Mouse (Mus musculus): ENCODE data around the gene Iqcn.
A peak's percentile ranks its signal among the peaks of the same experiment; 100 is the strongest.

The Iqcn gene

GRCm38 (mm10) chr8:70729808-70730475, 26.7 kb downstream of the Iqcn start:
- no peak for DNase-seq (ENCODE audit: low read depth, low spot score)

- no peak for DNase-seq (ENCODE audit: low read depth, low spot score)
Measured at GRCm38 (mm10) chr8:70730956-70731355, 27.7 kb downstream of the Iqcn start.

DNA sequence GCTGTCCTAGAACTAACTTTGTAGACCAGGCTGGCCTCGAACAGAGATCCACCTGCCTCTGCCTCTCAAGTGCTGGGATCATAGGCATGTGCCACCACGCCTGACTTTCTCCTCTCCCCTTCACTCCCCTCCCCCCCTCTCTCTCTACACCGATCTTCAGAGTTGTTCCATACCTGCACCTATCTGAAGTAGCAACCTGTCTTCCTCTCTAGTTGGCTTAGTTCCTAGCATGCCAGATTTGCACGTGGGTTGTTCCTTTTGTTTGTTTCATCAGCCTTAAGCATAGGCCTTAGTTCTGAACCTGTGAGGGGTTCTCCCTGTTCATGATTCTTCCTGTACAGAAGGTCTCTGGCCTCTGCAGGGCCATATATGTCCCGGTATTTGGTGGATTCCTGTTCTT, 34.4 kb downstream of the Iqcn start:
- no peak for DNase-seq (ENCODE audit: low read depth, low spot score)

GRCm38 (mm10) chr8:70738211-70738610, 35.0 kb downstream of the Iqcn start:
- DNase-seq (ENCODE audit: low read depth, low spot score): no peak

DNA sequence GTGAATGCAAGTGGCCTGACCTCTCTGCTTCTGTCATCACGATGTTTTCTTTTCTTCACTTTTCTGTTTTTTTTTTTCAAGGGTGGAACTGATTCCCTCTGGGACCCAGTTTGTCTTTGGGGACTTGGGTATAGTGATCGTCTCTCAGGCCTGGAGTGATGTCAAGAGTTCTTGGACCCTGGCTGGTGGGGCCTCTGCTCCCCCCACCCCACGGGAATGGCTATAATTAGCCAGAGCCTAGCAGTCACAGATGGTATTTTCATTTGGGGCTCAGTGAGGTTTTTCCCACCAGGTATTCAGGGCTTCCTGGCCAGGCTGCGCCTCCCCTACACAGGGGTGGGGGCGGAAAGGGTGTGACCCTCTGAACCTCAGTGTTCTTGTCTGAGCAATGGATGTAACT, 38.4 kb downstream of the Iqcn start:
- DNase-seq (ENCODE audit: low read depth, low spot score): no peak

GRCm38 (mm10) chr8:70742176-70742575, 38.9 kb downstream of the Iqcn start:
- DNase-seq (ENCODE audit: low read depth, low spot score): no peak

- no peak for DNase-seq (ENCODE audit: low read depth, low spot score)
Measured at GRCm38 (mm10) chr8:70742981-70743655, 39.9 kb downstream of the Iqcn start.

DNA sequence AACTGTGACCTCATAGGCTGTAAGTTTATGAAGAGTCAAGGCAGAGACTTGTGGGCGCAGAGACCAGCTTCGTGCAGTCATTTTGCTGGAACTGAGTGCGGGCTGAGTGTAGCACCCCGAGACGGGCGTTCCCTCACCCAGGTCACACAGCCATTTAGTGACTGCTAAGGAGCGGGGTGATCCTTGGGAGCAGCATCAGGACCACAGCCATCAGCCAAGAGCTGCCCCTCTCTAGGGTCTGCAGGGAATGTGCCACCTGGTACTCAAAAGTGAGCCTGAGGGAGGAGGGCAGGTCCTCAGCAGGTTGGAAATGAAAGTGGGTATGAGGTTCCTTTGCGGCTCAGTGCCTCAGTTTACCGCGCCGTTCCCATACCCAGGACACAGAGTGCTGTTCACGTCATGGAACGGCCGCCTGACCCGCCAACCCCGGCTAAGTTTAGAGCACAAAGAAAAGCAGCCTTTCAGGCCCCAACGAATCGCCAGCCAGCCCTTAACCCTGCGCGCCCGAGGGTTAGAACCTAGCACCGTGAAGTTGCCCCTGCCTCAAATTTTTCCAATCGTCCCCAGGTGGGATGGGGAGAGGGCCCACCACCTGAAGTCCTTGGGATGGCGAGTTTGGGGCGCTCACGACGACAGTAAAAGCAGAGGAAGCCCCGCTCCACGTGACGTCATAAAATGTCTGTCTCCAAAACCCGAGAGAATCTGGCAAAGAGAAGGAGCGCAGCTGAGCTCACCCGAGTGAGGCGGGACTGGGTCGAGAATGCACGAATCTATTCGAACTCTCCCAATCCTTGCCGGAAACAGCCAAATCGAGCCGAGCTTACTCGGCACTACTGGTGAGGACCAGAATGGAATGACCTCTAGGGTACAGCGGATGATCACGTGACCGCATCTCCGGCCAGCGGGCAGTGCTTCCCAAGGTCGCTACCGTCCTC, 40.7 kb downstream of the Iqcn start:
- DNase-seq (ENCODE audit: low read depth, low spot score): no peak

DNA sequence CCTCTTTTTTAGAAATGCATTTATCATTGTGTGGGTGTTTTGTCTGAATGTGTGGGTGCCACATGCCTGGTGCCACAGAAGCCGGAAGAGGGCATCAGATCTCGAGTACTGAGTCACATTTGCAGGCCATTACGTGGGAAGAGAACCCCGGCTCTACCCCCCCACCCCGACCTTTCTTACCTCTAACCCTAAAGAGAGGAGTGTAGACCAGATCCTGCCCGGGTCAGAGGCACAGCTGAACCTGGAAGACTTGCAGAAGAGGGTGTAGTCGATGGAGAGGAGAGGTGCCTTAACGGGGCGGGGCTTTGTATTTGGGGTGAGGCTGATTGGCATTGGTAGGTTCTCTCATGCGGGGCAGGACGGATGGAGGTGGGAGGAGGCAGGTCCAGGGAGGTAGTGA, 41.5 kb downstream of the Iqcn start:
- DNase-seq (ENCODE audit: low read depth, low spot score): no peak

DNA sequence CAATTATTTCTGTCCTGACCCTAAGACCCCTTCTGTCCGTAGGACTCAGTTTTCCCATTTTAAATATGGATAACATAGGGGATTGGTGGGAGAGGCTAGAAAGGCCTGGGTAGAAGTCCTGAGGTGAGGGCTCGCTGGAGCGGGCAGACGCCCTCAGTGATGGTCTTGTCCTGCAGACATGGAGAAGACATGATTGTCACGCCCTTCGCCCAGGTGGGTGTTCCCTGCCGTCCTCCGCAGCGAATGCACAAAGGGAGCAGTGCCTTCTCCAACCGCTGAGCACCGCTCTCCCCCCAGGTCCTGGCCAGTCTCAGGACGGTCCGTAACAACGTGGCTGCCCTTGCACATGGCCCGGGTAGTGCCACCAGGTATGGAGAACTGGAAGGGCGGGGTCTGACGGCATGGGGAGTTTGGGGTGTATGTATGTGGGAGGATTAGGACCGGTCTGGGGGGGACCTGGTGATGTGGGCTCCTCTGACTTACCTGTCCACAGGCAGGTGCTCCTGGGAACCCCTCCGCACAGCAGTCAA, 42.5 kb downstream of the Iqcn start:
- no peak for DNase-seq (ENCODE audit: low read depth, low spot score)

DNA sequence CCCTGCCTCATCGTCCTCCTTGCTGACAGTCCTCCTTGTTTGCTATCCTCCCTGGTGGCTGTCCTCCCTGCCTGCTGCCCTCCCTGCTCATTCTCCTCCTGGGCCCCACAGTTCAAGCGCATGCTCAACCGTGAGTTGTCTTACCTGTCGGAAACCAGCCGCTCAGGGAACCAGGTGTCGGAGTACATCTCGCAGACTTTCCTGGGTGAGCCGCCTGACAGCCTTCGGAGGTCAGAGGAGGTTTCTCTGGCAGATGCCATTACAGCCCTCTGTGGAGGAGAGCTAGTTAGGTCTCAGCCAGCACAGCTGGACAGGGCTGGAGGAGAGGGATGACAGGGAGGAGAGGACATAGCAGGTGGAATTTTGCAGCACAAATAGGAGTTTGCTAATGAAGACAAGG, 43.4 kb downstream of the Iqcn start:
- DNase-seq (ENCODE audit: low read depth, low spot score): no peak

- no peak for DNase-seq (ENCODE audit: low read depth, low spot score)
Measured at GRCm38 (mm10) chr8:70747211-70747890, 44.1 kb downstream of the Iqcn start.

DNA sequence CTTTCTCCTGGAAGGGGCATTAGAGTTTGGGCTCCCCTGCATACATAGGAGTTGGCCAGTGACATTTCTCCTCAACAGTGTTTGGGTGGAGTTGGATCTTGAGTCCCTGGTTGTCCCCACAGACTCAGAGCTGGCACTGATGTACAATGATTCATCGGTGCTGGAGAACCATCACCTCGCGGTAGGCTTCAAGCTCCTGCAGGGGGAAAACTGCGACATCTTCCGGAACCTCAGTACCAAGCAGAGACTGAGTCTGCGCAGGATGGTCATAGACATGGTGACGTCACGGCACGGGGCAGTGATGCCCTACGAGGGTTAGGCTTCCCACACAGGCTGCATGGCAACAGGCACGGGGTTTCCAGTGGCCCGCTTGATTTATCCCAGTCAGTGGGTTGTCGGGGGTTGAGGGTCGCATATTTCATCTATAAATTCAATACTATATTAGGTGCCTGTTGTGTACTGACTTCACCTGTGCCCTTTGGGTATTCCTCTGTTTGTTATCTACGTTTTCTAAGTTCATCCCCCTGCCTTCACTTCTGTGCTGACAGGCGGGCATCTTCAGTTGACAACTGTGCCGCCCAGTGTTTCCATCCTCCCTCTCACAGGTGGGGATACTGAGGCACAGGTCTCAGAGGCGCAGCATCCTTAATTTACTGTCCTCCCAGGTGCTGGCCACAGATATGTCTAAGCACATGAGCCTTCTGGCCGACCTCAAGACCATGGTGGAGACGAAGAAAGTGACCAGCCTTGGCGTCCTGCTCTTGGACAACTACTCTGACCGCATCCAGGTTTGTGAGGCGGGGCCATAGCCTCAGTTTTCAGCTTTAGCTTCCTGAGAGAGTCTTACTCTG, 45.2 kb downstream of the Iqcn start:
- DNase-seq (ENCODE audit: low read depth, low spot score): no peak

GRCm38 (mm10) chr8:70749097-70749674, 45.9 kb downstream of the Iqcn start:
- DNase-seq (ENCODE audit: low read depth, low spot score): no peak

- DNase-seq (ENCODE audit: low read depth, low spot score): no peak
Measured at GRCm38 (mm10) chr8:70750128-70750680, 46.9 kb downstream of the Iqcn start.

- DNase-seq (ENCODE audit: low read depth, low spot score): no peak
Measured at GRCm38 (mm10) chr8:70752000-70752764, 48.9 kb downstream of the Iqcn start.

GRCm38 (mm10) chr8:70753151-70753550, 49.9 kb downstream of the Iqcn start:
- no peak for DNase-seq (ENCODE audit: low read depth, low spot score)

DNA sequence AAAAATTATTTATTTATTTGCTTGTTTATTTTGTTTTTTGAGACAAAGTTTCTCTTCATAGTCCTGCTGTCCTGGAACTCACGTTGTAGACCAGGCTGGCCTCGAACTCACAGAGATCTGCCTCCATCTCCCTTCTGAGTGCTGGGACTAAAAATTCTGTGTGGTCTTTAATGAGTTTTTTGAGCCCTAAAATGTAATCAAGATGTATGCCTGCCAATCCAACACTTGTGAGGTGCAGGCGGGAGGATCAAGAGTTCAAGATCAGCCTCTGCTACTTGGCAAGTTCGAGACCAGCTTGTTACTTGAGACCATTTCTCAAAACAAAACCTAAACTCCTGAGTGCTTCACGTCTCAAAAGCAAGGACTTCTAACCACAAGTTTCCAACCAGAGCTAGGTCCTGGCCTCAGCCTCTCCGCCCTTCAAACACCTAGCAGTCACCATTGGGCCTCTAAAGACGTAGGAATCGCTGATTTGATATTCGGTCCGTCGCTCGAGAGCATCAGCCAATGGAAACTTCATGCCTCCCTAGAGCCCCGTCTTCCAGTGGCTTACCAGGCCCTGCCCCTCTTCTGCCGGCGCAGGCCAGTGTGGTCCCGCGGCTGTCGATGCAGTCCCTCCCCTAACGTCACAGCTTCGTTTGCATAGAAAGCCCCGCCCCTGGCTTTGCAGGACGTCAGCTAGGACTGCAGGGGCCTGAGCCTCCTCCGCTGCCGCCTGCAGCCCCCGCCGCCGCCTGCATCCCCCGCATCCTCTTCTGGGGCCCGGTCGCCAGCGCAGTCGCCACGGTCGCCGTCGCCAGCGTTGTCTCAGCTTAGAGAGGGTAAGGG, 51.0 kb downstream of the Iqcn start, which contains the start of gene Rab3a:
TSS of gene Rab3a (plus strand) at position 637 of the 828 bp plus-strand sequence.
- DNase-seq (ENCODE audit: low read depth, low spot score): peak; percentile 94
